Mouse (Mus musculus): ENCODE data around the gene Arrdc1. TPM values are rescaled to one million over a fixed set of nuclear protein-coding genes. Genes with fewer than 3 reads are reported as not detected.

Arrdc1 gene
- polyA plus RNA-seq, 1 experiment from 2014 or later, result 35.7 TPM

DNA sequence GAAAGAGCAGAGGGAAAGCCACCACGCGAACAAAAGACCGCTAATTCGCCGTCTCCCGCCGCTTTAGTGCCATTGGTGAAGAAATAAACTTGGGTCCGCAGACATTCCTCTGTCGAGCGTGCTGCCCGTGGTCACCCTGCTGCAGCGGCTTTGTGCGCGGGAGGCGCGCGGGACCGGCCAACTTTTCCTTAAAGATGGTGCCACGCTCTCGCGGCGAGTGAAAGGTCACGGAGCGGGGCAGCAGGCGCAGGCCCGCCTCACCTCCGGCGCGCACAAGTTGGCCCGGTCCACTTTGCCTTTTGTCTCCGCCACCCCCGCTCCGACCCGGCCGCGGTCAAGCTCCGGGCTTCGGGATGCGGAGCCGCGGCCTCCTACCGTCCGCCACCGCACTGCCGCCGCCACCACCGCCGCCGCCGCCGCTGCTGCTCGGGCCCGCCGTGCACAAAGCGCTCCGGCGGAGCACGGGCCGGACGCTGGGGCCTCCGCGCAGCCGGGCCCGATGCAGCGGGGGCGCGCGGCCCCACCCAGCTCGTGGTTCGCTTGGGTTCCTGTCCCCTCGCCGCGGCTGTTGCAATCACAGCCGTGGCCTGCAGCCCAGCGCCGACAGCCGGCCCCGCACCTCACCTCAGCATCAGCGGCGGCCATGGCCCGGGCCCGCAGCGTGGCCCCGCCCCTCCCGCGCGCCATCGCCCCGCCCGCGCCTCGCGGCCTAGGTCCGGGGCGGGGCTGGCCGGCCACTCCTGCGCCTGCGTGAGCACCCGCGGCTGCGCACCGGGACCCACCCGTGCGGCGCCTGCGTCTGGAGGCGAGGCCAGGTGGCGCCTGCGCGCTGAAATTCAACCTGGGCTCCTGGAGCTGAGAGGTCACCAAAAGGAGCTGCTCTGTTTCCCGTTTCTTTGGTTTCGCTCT lies 15.9 kb downstream of the Arrdc1 start, which contains the start of gene Ehmt1:
Ehmt1 (minus strand) TSS at position 685 of the 909 bp plus-strand sequence.
- no peaks in the 10 kb centered on the region for H3K9me3 ChIP-seq
- peak within 1 kb of the TSS; percentile 98 for H3K4me3 ChIP-seq
- ATAC-seq (replicated peaks), result peak; percentile 97
- H3K27me3 ChIP-seq (replicated peaks), result no peaks in the 10 kb centered on the region
- peak within 1 kb of the TSS; percentile 74 for H3K4me2 ChIP-seq
- peaks cover 21% of the 10 kb centered on the region for H3K4me1 ChIP-seq
- peak within 1 kb of the TSS; percentile 98 for H3K27ac ChIP-seq
- peak within 1 kb of the TSS; percentile 97 for H3K9ac ChIP-seq
- WGBS, result under 1% methylated on average over 102 of the region's 112 CpGs
- H3K36me3 ChIP-seq (replicated peaks), result no peaks in the 10 kb centered on the region

DNA sequence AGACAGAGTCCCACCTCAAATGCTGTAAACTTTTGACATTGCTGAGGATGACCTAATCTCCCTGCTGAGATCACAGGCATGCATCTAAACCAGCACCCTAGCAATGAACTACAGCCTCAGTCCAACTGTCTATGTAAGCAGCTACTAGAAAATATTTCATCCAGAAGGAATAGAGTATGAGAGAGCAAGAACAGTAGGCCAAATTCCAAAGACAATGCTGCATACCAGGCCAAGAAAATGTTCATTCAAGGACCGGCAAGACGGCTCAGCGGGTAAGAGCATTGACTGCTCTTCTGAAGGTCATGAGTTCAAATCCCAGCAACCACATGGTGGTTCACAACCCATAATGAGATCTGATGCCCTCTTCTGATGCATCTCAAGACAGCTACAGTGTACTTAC lies 20.3 kb downstream of the Arrdc1 start:
- Histone ChIP-seq H3K9me3 (no peaks in the 10 kb centered on the region), H3K4me1 (peaks cover 19% of the 10 kb centered on the region), H3K4me2 (no peak overlapping the region), H3K27me3 (replicated peaks) (no peaks in the 10 kb centered on the region), H3K36me3 (replicated peaks) (no peaks in the 10 kb centered on the region), H3K4me3 (no peak overlapping the region), H3K27ac (no peak overlapping the region), H3K9ac (no peak overlapping the region)
- no peak for ATAC-seq (replicated peaks)
- WGBS, result 88% methylated on average over 3 of the region's 3 CpGs

DNA sequence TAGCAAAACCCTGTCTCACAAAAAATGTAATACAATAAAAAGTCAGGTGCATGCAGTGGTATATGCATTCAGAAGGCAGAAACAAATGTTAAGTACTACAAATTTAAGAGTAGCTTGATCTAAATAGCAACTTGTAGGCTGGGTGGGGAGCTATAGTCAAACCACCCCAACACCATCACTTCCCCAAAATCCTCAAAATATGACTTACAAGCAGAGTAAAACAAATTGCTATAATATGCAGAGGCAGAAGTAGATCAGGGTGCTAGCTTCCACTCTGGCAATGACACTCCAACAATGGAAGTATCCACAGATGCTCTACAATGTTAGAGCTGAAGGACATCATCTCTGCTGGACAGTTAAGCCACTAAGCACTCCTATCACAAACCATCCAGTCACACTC lies 22.5 kb downstream of the Arrdc1 start:
- no peak for ATAC-seq (replicated peaks)
- Histone ChIP-seq H3K27me3 (replicated peaks) (no peaks in the 10 kb centered on the region), H3K4me2 (no peak overlapping the region), H3K9ac (no peak overlapping the region), H3K9me3 (no peaks in the 10 kb centered on the region), H3K4me1 (peaks cover 12% of the 10 kb centered on the region), H3K27ac (no peak overlapping the region), H3K4me3 (no peak overlapping the region), H3K36me3 (replicated peaks) (no peaks in the 10 kb centered on the region)

DNA sequence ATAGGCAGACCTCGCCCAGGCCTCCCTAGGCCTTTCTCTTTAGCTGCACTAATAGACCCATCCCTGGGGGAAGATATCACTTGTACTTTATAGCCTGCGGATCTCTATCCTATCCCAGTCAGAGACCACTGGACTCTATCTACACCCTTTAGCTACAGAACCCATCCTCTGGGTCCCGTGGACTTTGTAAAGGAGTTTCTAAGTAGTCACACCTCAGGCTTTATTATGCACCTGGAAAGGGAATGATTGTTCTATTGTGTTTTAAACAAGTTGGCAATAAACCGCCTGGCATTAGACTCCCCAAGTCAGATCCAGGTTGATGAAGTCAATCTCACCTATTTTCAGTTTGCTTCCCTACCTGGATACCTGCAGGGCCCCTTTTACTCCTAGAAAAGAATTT lies 22.9 kb downstream of the Arrdc1 start:
- no peaks in the 10 kb centered on the region for H3K27me3 ChIP-seq (replicated peaks)
- H3K27ac ChIP-seq, result no peak overlapping the region
- H3K36me3 ChIP-seq (replicated peaks), result no peaks in the 10 kb centered on the region
- H3K4me3 ChIP-seq, result no peak overlapping the region
- H3K9me3 ChIP-seq, result no peaks in the 10 kb centered on the region
- ATAC-seq (replicated peaks), result no peak
- WGBS, result 95% methylated on average over 4 of the region's 4 CpGs
- H3K4me2 ChIP-seq, result no peak overlapping the region
- no peak overlapping the region for H3K9ac ChIP-seq
- peaks cover 8% of the 10 kb centered on the region for H3K4me1 ChIP-seq

DNA sequence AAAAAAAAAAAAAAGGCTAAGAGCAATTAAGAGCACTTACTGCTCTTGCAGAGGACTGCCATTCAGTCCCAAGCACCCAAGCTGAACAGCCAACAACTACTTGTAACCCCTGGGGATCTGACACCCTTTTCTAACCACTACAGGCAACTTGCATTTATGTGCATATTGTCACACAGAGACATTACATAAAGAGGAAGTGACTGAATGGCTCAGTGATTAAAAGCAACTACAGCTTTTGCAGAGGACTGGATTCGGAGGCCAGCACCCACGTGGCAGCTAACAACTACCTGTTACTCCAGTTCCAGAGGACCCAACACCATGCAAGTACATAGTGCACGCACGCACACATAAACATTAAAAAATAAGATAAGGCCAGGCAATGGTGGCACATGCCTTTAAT lies 24.6 kb downstream of the Arrdc1 start:
- H3K9me3 ChIP-seq, result no peaks in the 10 kb centered on the region
- no peak for ATAC-seq (replicated peaks)
- no peak overlapping the region for H3K27ac ChIP-seq
- no peaks in the 10 kb centered on the region for H3K27me3 ChIP-seq (replicated peaks)
- no peak overlapping the region for H3K9ac ChIP-seq
- no peak overlapping the region for H3K4me2 ChIP-seq
- 96% methylated on average over 4 of the region's 4 CpGs for WGBS
- no peaks in the 10 kb centered on the region for H3K36me3 ChIP-seq (replicated peaks)
- peaks cover 13% of the 10 kb centered on the region for H3K4me1 ChIP-seq
- no peak overlapping the region for H3K4me3 ChIP-seq

DNA sequence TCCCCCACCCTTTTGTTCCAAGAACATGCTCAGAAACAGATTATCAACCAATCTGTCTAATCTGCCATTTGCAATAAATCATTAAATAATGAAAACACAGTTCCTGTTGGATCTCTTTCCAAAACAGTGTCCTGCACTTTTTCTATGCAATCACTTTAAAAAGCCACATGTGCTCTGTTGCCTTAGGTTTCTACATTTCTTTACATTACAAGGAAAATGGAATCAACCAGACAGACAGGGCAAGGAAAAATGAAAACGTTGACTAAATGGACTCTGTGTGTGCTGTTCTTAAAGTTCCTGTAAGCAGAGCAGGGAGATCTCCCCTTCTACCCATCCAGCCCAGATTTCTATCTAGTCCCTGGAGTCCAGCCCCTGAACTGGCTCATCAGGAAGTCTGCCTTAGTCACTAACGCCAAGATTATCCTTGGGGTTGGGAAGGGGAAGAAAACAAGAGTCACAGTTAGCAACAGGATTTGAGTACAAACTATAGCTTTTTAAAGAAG lies 29.3 kb downstream of the Arrdc1 start:
- no peak overlapping the region for H3K4me3 ChIP-seq
- peaks cover 35% of the 10 kb centered on the region for H3K4me1 ChIP-seq
- H3K9ac ChIP-seq, result no peak overlapping the region
- 11% methylated on average over 2 of the region's 2 CpGs for WGBS
- H3K27me3 ChIP-seq (replicated peaks), result no peaks in the 10 kb centered on the region
- no peaks in the 10 kb centered on the region for H3K9me3 ChIP-seq
- H3K36me3 ChIP-seq (replicated peaks), result no peaks in the 10 kb centered on the region
- ATAC-seq (replicated peaks), result peak; percentile 20; the same call in 1 of the 2 replicates
- H3K27ac ChIP-seq, result peak overlapping the region; percentile 72
- H3K4me2 ChIP-seq, result 0 out of 2 replicates have a peak overlapping the region, but pooled peaks have one; percentile 0

DNA sequence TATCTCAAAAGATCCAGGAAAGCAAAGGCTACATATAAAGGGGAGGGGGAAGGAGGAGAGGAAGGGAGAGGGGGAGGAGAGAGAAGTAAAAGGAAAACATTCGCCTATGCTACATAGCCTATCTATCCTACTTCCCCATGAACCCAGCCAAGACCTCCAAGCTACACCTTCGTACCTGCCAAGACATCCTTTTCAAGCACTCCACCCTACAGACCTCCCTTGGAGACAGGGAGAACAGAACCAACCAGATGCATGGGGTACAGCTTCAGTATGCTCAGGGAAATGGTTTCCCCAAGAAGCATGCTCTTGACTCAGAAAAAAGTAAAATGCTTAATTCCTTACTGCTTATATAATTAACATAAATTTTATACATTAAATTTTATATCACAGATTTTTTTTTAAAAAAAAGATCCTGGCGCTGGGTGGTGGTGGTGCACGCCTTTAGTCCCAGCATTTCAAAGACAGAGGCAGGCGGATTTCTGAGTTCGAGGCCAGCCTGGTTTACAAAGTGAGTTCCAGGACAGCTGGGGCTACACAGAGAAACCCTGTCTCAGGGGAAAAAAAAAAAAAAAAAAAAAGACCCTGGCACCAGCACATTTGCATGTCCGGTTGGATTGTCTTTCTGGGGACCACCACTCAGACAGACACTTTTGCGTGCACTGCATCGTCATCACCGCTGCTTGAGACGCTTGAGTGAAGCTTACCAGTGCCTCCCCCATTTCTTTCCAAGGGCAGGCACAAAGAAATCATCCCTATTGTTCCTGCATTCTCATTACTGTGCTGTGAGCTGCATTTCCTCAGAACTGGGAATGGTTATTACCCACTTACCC lies 30.0 kb downstream of the Arrdc1 start:
- ATAC-seq (replicated peaks), result peak; percentile 34; the same call in 1 of the 2 replicates
- WGBS, result 40% methylated on average over 11 of the region's 11 CpGs
- no peak overlapping the region for H3K4me3 ChIP-seq
- H3K27me3 ChIP-seq (replicated peaks), result no peaks in the 10 kb centered on the region
- H3K27ac ChIP-seq, result peak overlapping the region; percentile 72
- H3K4me1 ChIP-seq, result peaks cover 35% of the 10 kb centered on the region
- H3K9me3 ChIP-seq, result no peaks in the 10 kb centered on the region
- H3K9ac ChIP-seq, result no peak overlapping the region
- H3K36me3 ChIP-seq (replicated peaks), result no peaks in the 10 kb centered on the region
- 0 out of 2 replicates have a peak overlapping the region, but pooled peaks have one; percentile 0 for H3K4me2 ChIP-seq

DNA sequence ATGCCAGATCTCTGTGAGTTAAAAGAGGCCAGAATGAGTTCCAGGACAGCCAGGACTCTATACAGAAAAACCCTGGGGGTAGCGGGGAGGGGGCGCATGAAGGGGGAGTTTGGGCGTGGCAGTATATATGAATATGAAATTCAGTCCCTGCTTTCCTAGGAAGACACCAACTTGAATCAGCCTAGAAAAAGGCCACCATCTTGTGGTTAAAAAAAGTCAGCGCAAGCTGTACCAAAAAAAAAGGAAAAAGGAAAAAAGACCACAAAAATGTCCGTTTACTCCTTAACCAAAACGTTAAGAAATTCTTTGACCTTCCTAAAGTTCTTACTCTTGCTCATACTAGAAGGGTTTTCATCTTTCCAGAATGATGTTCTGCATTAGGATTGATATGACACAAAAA lies 32.1 kb downstream of the Arrdc1 start:
- H3K27ac ChIP-seq, result no peak overlapping the region
- WGBS, result 86% methylated on average over 6 of the region's 6 CpGs
- H3K4me3 ChIP-seq, result no peak overlapping the region
- no peak overlapping the region for H3K4me2 ChIP-seq
- ATAC-seq (replicated peaks), result no peak
- H3K4me1 ChIP-seq, result peaks cover 35% of the 10 kb centered on the region
- H3K9ac ChIP-seq, result no peak overlapping the region
- H3K36me3 ChIP-seq (replicated peaks), result no peaks in the 10 kb centered on the region
- no peaks in the 10 kb centered on the region for H3K27me3 ChIP-seq (replicated peaks)
- no peaks in the 10 kb centered on the region for H3K9me3 ChIP-seq

DNA sequence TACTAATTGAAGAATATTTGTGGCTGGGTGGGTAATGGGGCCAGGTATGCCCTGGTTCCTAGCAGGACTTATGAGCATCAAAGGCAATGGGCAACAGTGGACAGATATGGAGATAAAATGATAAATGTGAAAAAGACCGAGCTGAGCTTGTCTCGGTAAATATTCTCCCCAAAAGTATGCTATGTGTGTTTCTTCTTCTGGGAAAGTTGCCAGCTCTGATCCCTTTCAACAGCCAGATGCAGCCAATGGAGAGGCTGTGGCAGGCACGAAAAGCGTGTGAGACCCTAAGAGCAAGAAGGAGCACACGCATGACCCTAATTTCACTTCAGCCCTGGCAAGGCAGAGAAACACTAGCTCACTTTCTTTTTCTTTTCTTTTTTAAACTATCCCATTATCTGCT lies 34.0 kb downstream of the Arrdc1 start:
- H3K9me3 ChIP-seq, result no peaks in the 10 kb centered on the region
- WGBS, result 65% methylated on average over 5 of the region's 5 CpGs
- peaks cover 28% of the 10 kb centered on the region for H3K4me1 ChIP-seq
- H3K9ac ChIP-seq, result no peak overlapping the region
- no peak for ATAC-seq (replicated peaks)
- H3K27me3 ChIP-seq (replicated peaks), result no peaks in the 10 kb centered on the region
- H3K36me3 ChIP-seq (replicated peaks), result no peaks in the 10 kb centered on the region
- H3K4me3 ChIP-seq, result no peak overlapping the region
- H3K27ac ChIP-seq, result no peak overlapping the region
- no peak overlapping the region for H3K4me2 ChIP-seq

DNA sequence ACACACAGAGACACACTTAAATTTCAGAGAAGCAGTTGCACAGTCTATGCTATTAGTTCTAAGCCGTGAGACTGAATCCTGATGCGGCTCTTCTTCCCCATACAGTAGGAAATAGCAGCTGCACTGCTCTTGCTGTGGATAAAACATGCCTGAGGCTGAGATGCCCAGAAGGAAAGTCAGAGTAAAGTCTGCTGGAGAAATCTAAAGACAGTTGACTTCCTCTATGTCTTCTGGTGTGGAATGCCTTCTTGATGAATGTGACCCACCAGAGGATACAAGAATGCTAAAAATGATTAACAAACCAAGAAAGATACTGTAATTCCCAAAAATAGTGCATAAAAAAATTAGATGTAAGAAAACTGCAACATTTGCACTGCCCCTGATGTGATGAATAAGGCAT lies 35.8 kb downstream of the Arrdc1 start:
- 83% methylated on average over 2 of the region's 2 CpGs for WGBS
- Histone ChIP-seq H3K27me3 (replicated peaks) (no peaks in the 10 kb centered on the region), H3K4me2 (no peak overlapping the region), H3K36me3 (replicated peaks) (no peaks in the 10 kb centered on the region), H3K4me1 (peaks cover 14% of the 10 kb centered on the region), H3K4me3 (no peak overlapping the region), H3K9ac (no peak overlapping the region), H3K9me3 (no peaks in the 10 kb centered on the region), H3K27ac (no peak overlapping the region)
- ATAC-seq (replicated peaks), result no peak

DNA sequence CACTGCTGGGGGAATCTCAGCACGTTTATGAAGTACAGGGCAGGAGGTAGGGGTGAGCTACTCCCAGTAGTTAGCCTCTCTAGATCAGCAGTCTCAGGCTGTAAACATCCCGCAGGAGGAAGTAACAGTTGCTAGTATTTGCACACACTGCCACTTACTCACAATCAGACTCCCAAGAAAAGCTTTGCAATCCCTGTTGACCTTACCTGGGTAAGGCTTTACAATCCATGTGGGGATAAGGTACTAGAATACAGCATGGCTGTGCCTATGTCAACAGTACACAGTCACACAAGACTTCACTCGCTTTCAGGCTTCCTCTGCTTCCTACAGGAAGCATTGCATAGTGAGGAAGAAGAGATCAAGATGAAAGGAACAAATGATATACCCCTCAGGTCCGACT lies 38.3 kb downstream of the Arrdc1 start:
- H3K9me3 ChIP-seq, result no peaks in the 10 kb centered on the region
- 87% methylated on average over 4 of the region's 4 CpGs for WGBS
- H3K4me2 ChIP-seq, result no peak overlapping the region
- H3K4me3 ChIP-seq, result no peak overlapping the region
- H3K4me1 ChIP-seq, result peaks cover 8% of the 10 kb centered on the region
- no peaks in the 10 kb centered on the region for H3K36me3 ChIP-seq (replicated peaks)
- no peak for ATAC-seq (replicated peaks)
- H3K27ac ChIP-seq, result no peak overlapping the region
- H3K9ac ChIP-seq, result no peak overlapping the region
- no peaks in the 10 kb centered on the region for H3K27me3 ChIP-seq (replicated peaks)

DNA sequence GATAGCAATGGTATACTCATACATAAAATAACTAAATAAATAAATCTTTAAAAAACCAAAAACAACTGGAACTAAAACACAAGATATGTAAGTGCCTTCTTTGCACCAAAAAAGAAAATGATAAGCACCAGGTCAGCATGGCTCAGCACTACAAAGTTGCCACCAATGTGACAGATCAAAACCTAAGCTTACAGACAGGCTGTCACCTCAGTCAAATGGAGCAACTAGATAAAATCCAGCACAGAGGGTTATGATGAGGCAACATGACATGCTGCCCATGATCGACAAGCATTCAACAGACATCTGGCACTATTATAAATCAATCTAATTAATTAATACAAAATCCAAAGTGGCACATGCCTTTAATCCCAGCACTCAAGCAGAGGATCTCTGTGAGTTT lies 40.8 kb downstream of the Arrdc1 start:
- Histone ChIP-seq H3K36me3 (replicated peaks) (no peaks in the 10 kb centered on the region), H3K4me3 (no peak overlapping the region), H3K4me1 (no peaks in the 10 kb centered on the region; the same call in 1 of the 2 replicates), H3K27me3 (replicated peaks) (no peaks in the 10 kb centered on the region), H3K9ac (no peak overlapping the region), H3K27ac (no peak overlapping the region), H3K4me2 (no peak overlapping the region), H3K9me3 (no peaks in the 10 kb centered on the region)
- no peak for ATAC-seq (replicated peaks)
- 88% methylated on average over 1 of the region's 1 CpGs for WGBS

All from midbrain, embryonic 15.5 days (tissue).